Mouse (Mus musculus) hindbrain, embryonic 13.5 days (tissue): ENCODE data around the gene Tab2. TPM values are rescaled to one million over a fixed set of nuclear protein-coding genes. Genes with fewer than 3 reads are reported as not detected.

Source experiments
- ATAC-seq: fragments of 200-750 bp; cut with Nextera tagmentation; 2 replicates; pipeline ENCODE4 v1.8.0; 2017; ENCODE audit warnings: moderate TSS enrichment; ENCODE audit not compliant: low FRiP score
- H3K27ac ChIP-seq: fragments of 300-500 bp; sonication (generic); 2 replicates; pipeline ENCODE4 v1.5.1; 2015; ENCODE audit warnings: inconsistent platforms, mild to moderate bottlenecking, moderate library complexity
- H3K27me3 ChIP-seq: fragments of 300-500 bp; sonication (generic); 2 replicates; pipeline ENCODE4 v1.6.1; 2015; ENCODE audit warnings: mild to moderate bottlenecking, inconsistent platforms
- H3K36me3 ChIP-seq: fragments of 300-500 bp; sonication (generic); 2 replicates; pipeline ENCODE4 v1.6.1; 2015; ENCODE audit warnings: mild to moderate bottlenecking, inconsistent platforms
- H3K4me1 ChIP-seq: fragments of 300-500 bp; sonication (generic); replicated peaks from 2 replicates; pipeline ENCODE4 v1.6.1; 2015; ENCODE audit warnings: inconsistent platforms
- H3K4me2 ChIP-seq: fragments of 300-500 bp; sonication (generic); 2 replicates; pipeline ENCODE4 v1.6.1; 2015; ENCODE audit warnings: inconsistent platforms, mild to moderate bottlenecking, moderate library complexity
- H3K4me3 ChIP-seq: fragments of 300-500 bp; sonication (generic); 2 replicates; pipeline ENCODE4 v1.5.1; 2015; ENCODE audit warnings: mild to moderate bottlenecking, inconsistent platforms
- H3K9ac ChIP-seq: fragments of 300-500 bp; sonication (generic); 2 replicates; pipeline ENCODE4 v1.6.1; 2015; ENCODE audit warnings: mild to moderate bottlenecking, inconsistent platforms
- H3K9me3 ChIP-seq: fragments of 300-500 bp; sonication (generic); 2 replicates; pipeline ENCODE4 v1.6.1; 2016; ENCODE audit warnings: inconsistent platforms
- WGBS: fragments of 180-500 bp; shearing (Covaris S2); methylation state at CpG from one replicate; pipeline ENCODE4 v1.1.7; 2015; 5-methylcytosine and 5-hydroxymethylcytosine counted together
- polyA plus RNA-seq: library from polyadenylated mRNA; unstranded; fragments of >200 nt; fragmentation: Nextera tagmentation; extraction: Ambion mirVana; gene quantifications from 2 replicates; pipeline ENCODE4 v1.2.1, GENCODE M21; 2015

Tab2 gene
- polyA plus RNA-seq, 1 experiment from 2014 or later: 14.6 TPM

- Histone ChIP-seq H3K27ac (no peak overlapping the region), H3K27me3 (no peaks in the 10 kb centered on the region), H3K36me3 (no peaks in the 10 kb centered on the region), H3K4me3 (no peak overlapping the region), H3K9ac (no peak overlapping the region), H3K9me3 (no peaks in the 10 kb centered on the region), H3K4me2 (no peak overlapping the region), H3K4me1 (0 out of 2 replicates have a peak, but pooled peaks cover 3% of the 10 kb centered on the region)
- WGBS: 89% methylated on average over 6 of the region's 6 CpGs
- no peak for ATAC-seq
Observed at GRCm38 (mm10) chr10:7936556-7937192, 19.4 kb downstream of the Tab2 start.

GRCm38 (mm10) chr10:7932958-7933357, 23.1 kb downstream of the Tab2 start:
- H3K4me3 ChIP-seq: no peak overlapping the region
- no peaks in the 10 kb centered on the region for H3K4me1 ChIP-seq
- H3K27ac ChIP-seq: no peak overlapping the region
- no peaks in the 10 kb centered on the region for H3K36me3 ChIP-seq
- no peaks in the 10 kb centered on the region for H3K27me3 ChIP-seq
- no peak overlapping the region for H3K4me2 ChIP-seq
- ATAC-seq: no peak
- H3K9ac ChIP-seq: no peak overlapping the region
- 86% methylated on average over 2 of the region's 2 CpGs for WGBS
- no peaks in the 10 kb centered on the region for H3K9me3 ChIP-seq

- WGBS: 91% methylated on average over 9 of the region's 9 CpGs
Observed at GRCm38 (mm10) chr10:7928996-7929395, 27.0 kb downstream of the Tab2 start.

GRCm38 (mm10) chr10:7925481-7925880, 30.5 kb downstream of the Tab2 start:
- ATAC-seq: no peak
- Histone ChIP-seq H3K27ac (no peak overlapping the region), H3K9me3 (no peaks in the 10 kb centered on the region), H3K9ac (no peak overlapping the region), H3K36me3 (peaks cover 16% of the 10 kb centered on the region), H3K27me3 (no peaks in the 10 kb centered on the region), H3K4me2 (no peak overlapping the region), H3K4me3 (no peak overlapping the region), H3K4me1 (no peaks in the 10 kb centered on the region)
- 79% methylated on average over 11 of the region's 11 CpGs for WGBS

More at GRCm38 (mm10) chr10:7928996-7929395, 27.0 kb downstream of the Tab2 start:
- ATAC-seq: no peak
- H3K4me1 ChIP-seq: no peaks in the 10 kb centered on the region
- no peak overlapping the region for H3K27ac ChIP-seq
- H3K36me3 ChIP-seq: no peaks in the 10 kb centered on the region
- H3K27me3 ChIP-seq: no peaks in the 10 kb centered on the region
- H3K4me3 ChIP-seq: no peak overlapping the region
- no peak overlapping the region for H3K4me2 ChIP-seq
- no peaks in the 10 kb centered on the region for H3K9me3 ChIP-seq
- no peak overlapping the region for H3K9ac ChIP-seq

- H3K9me3 ChIP-seq: no peaks in the 10 kb centered on the region
- no peak for ATAC-seq
- H3K4me2 ChIP-seq: no peak overlapping the region
- no peaks in the 10 kb centered on the region for H3K27me3 ChIP-seq
- H3K9ac ChIP-seq: no peak overlapping the region
- no peak overlapping the region for H3K27ac ChIP-seq
- no peaks in the 10 kb centered on the region for H3K4me1 ChIP-seq
- WGBS: 98% methylated on average over 1 of the region's 1 CpGs
- peaks cover 35% of the 10 kb centered on the region for H3K36me3 ChIP-seq
- H3K4me3 ChIP-seq: no peak overlapping the region
Observed at GRCm38 (mm10) chr10:7923433-7923832, 32.6 kb downstream of the Tab2 start.

- H3K4me1 ChIP-seq: peaks cover 6% of the 10 kb centered on the region; the same call in 1 of the 2 replicates
- no peak overlapping the region for H3K27ac ChIP-seq
- H3K27me3 ChIP-seq: no peaks in the 10 kb centered on the region
- no peak overlapping the region for H3K4me2 ChIP-seq
- no peaks in the 10 kb centered on the region for H3K9me3 ChIP-seq
- 79% methylated on average over 10 of the region's 10 CpGs for WGBS
- no peak for ATAC-seq
- peaks cover 35% of the 10 kb centered on the region for H3K36me3 ChIP-seq
- no peak overlapping the region for H3K9ac ChIP-seq
- H3K4me3 ChIP-seq: no peak overlapping the region
Observed at GRCm38 (mm10) chr10:7911268-7911667, 44.8 kb downstream of the Tab2 start.

- Histone ChIP-seq H3K4me2 (no peak overlapping the region), H3K4me3 (no peak overlapping the region), H3K9me3 (no peaks in the 10 kb centered on the region), H3K4me1 (peaks cover 3% of the 10 kb centered on the region; the same call in 1 of the 2 replicates), H3K27me3 (no peaks in the 10 kb centered on the region), H3K27ac (no peak overlapping the region), H3K36me3 (peaks cover 63% of the 10 kb centered on the region), H3K9ac (no peak overlapping the region)
- ATAC-seq: no peak
- WGBS: 89% methylated on average over 12 of the region's 12 CpGs
Observed at GRCm38 (mm10) chr10:7907151-7907550, 48.9 kb downstream of the Tab2 start.

GRCm38 (mm10) chr10:7904157-7904556, 51.9 kb downstream of the Tab2 start:
- no peaks in the 10 kb centered on the region for H3K4me1 ChIP-seq
- H3K27me3 ChIP-seq: no peaks in the 10 kb centered on the region
- H3K27ac ChIP-seq: no peak overlapping the region
- peaks cover 71% of the 10 kb centered on the region for H3K36me3 ChIP-seq
- no peak overlapping the region for H3K4me2 ChIP-seq
- H3K9ac ChIP-seq: no peak overlapping the region
- H3K9me3 ChIP-seq: no peaks in the 10 kb centered on the region
- peak; percentile 7; the same call in 1 of the 2 replicates for ATAC-seq
- no peak overlapping the region for H3K4me3 ChIP-seq
- WGBS: 94% methylated on average over 5 of the region's 5 CpGs

- whole genome bisulfite sequencing: 92% methylated on average over 14 of the region's 14 CpGs
- ATAC-seq: no peak
- Histone ChIP-seq H3K4me1 (no peaks in the 10 kb centered on the region), H3K36me3 (peaks cover 45% of the 10 kb centered on the region), H3K27me3 (no peaks in the 10 kb centered on the region), H3K27ac (no peak overlapping the region), H3K9me3 (no peaks in the 10 kb centered on the region), H3K4me2 (no peak overlapping the region), H3K4me3 (no peak overlapping the region), H3K9ac (no peak overlapping the region)
Observed at GRCm38 (mm10) chr10:7900719-7901627, 55.1 kb downstream of the Tab2 start.

GRCm38 (mm10) chr10:7888256-7888868, 67.7 kb downstream of the Tab2 start:
- no peak for ATAC-seq
- Histone ChIP-seq H3K9me3 (no peaks in the 10 kb centered on the region), H3K27ac (no peak overlapping the region), H3K9ac (no peak overlapping the region), H3K36me3 (no peaks in the 10 kb centered on the region), H3K4me1 (no peaks in the 10 kb centered on the region), H3K4me3 (no peak overlapping the region), H3K27me3 (no peaks in the 10 kb centered on the region), H3K4me2 (no peak overlapping the region)
- 92% methylated on average over 11 of the region's 11 CpGs for WGBS

- Histone ChIP-seq H3K36me3 (no peaks in the 10 kb centered on the region), H3K27ac (no peak overlapping the region), H3K4me1 (no peaks in the 10 kb centered on the region), H3K27me3 (no peaks in the 10 kb centered on the region), H3K4me2 (no peak overlapping the region), H3K9me3 (no peaks in the 10 kb centered on the region), H3K9ac (no peak overlapping the region), H3K4me3 (no peak overlapping the region)
- 9% methylated on average over 5 of the region's 5 CpGs for WGBS
- peak; percentile 77; the same call in 1 of the 2 replicates for ATAC-seq
Observed at GRCm38 (mm10) chr10:7883524-7883923, 72.5 kb downstream of the Tab2 start.

- no peak overlapping the region for H3K4me2 ChIP-seq
- ATAC-seq: no peak
- H3K27ac ChIP-seq: no peak overlapping the region
- no peak overlapping the region for H3K9ac ChIP-seq
- 93% methylated on average over 3 of the region's 3 CpGs for WGBS
- no peaks in the 10 kb centered on the region for H3K4me1 ChIP-seq
- no peak overlapping the region for H3K4me3 ChIP-seq
- no peaks in the 10 kb centered on the region for H3K36me3 ChIP-seq
- H3K27me3 ChIP-seq: no peaks in the 10 kb centered on the region
- 0 out of 2 replicates have a peak, but pooled peaks cover 5% of the 10 kb centered on the region for H3K9me3 ChIP-seq
Observed at GRCm38 (mm10) chr10:7881971-7882370, 74.1 kb downstream of the Tab2 start.
